Comparison of ENCODE assay signal across 21 mouse cellular contexts in the genomic region with DNA sequence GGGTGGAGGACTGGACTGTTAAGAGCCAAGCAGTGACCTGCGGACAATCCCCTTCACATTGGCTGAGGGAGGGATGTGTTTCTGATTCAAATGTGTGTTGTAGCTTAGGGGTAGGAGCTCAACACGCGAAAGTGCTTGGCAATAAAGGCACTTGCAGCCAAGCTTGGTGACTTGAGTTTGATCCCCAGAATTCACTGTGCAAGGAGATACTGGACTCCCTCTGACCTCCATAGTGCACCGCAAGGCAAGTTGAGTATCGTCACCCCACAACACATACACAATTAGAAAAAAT. TPM values are rescaled to one million over a fixed set of nuclear protein-coding genes. Genes with fewer than 3 reads are reported as not detected.
A peak's percentile ranks its signal among the peaks of the same experiment; 100 is the strongest.
DNase-seq lines count a peak whose midpoint lies in the region; ATAC-seq and TF ChIP-seq lines count a peak whose summit lies in the region.
"Had no signal": no experiment of that assay in that cellular context is flagged by ENCODE, and none has a peak within 500 bp of the region (broad histone marks: within the 10 kb centered on the region; RNA-seq: fewer than 3 reads in every experiment).

No protein-coding gene starts in this region.

- no peak for TF ChIP-seq CTCF in hindbrain, postnatal 0 days (IDR thresholded peaks at IDR 0.05; ENCODE audit: low read depth)

- H3K27me3 ChIP-seq in hindbrain, embryonic 11.5 days (ENCODE audit: control insufficient read depth, insufficient read depth, low read length), result peaks cover 53% of the 10 kb centered on the region
- H3K27me3 ChIP-seq in hindbrain, postnatal 0 days (ENCODE audit: insufficient read depth, low read length), result peaks cover 52% of the 10 kb centered on the region
- peaks cover 84% of the 10 kb centered on the region for H3K27me3 ChIP-seq in neural tube, embryonic 15.5 days (replicated peaks)
- H3K27me3 ChIP-seq in embryonic facial prominence, embryonic 10.5 days (replicated peaks; ENCODE audit: low read depth, poor library complexity, severe bottlenecking), result peaks cover 98% of the 10 kb centered on the region
- H3K27me3 ChIP-seq: CH12.LX had no signal

- ATAC-seq in hindbrain, embryonic 11.5 days (ENCODE audit: low FRiP score), result no peak
- ATAC-seq in hindbrain, postnatal 0 days, result no peak
- ATAC-seq in neural tube, embryonic 15.5 days (ENCODE audit: low FRiP score), result no peak
- ATAC-seq: forebrain, embryonic 15.5 days; intestine, postnatal 0 days had no signal

- H3K4me3 ChIP-seq in hindbrain, embryonic 11.5 days (ENCODE audit: low read depth, low read length), result no peak overlapping the region
- no peak overlapping the region for H3K4me3 ChIP-seq in hindbrain, postnatal 0 days (ENCODE audit: low read length)
- no peak overlapping the region for H3K4me3 ChIP-seq in neural tube, embryonic 15.5 days (replicated peaks)
- H3K4me3 ChIP-seq in embryonic facial prominence, embryonic 10.5 days, result no peak overlapping the region
- H3K4me3 ChIP-seq: embryonic facial prominence, embryonic 12.5 days; forebrain, embryonic 15.5 days; heart, adult 2 months; heart, embryonic 15.5 days; hindbrain, embryonic 10.5 days had no signal

- no peak overlapping the region for H3K4me2 ChIP-seq in hindbrain, embryonic 11.5 days (replicated peaks; ENCODE audit: low read depth, low read length)
- no peak overlapping the region for H3K4me2 ChIP-seq in hindbrain, postnatal 0 days (ENCODE audit: low read depth, low read length)
- H3K4me2 ChIP-seq in neural tube, embryonic 15.5 days, result no peak overlapping the region
- H3K4me2 ChIP-seq: embryonic facial prominence, embryonic 12.5 days; forebrain, embryonic 15.5 days; heart, embryonic 11.5 days; heart, embryonic 15.5 days had no signal

- H3K36me3 ChIP-seq in hindbrain, embryonic 11.5 days (ENCODE audit: control insufficient read depth, insufficient read depth, low read length), result no peaks in the 10 kb centered on the region
- H3K36me3 ChIP-seq in hindbrain, postnatal 0 days (ENCODE audit: insufficient read depth, low read length), result no peaks in the 10 kb centered on the region
- no peaks in the 10 kb centered on the region for H3K36me3 ChIP-seq in neural tube, embryonic 15.5 days
- H3K36me3 ChIP-seq in embryonic facial prominence, embryonic 10.5 days (replicated peaks), result no peaks in the 10 kb centered on the region
- H3K36me3 ChIP-seq: embryonic facial prominence, embryonic 12.5 days; forebrain, embryonic 15.5 days; heart, embryonic 15.5 days; hindbrain, embryonic 10.5 days had no signal

- intact Hi-C loops in gastrocnemius, postnatal 36 days (cut with DNase I), result no loop called here
- intact Hi-C loops in heart, postnatal 10 days (cut with DNase I), result no loop called here

- 46% methylated on average over 5 of the region's 5 CpGs for WGBS in hindbrain, embryonic 11.5 days
- 46% methylated on average over 5 of the region's 5 CpGs for WGBS in hindbrain, postnatal 0 days
- 47% methylated on average over 5 of the region's 5 CpGs for WGBS in neural tube, embryonic 15.5 days
- WGBS in embryonic facial prominence, embryonic 10.5 days, result 39% methylated on average over 5 of the region's 5 CpGs

- peak; percentile 60 for DNase-seq in hindbrain, embryonic 11.5 days (ENCODE audit: low spot score)
- DNase-seq in hindbrain, postnatal 0 days (ENCODE audit: low spot score), result no peak
- DNase-seq in neural tube, embryonic 10.5 days (ENCODE audit: extremely low spot score, low spot score), result peak; percentile 36
- peak; percentile 36 for DNase-seq in embryonic facial prominence, embryonic 10.5 days (ENCODE audit: low spot score)
- no peak for DNase-seq in gastrocnemius, postnatal 36 days
- no peak for DNase-seq in heart, postnatal 10 days
- DNase-seq: adrenal gland, adult 2 months; adrenal gland, postnatal 36 days; cerebellum, adult 11 months; cerebellum, adult 8-10 months; cerebellum, postnatal 14 days; heart, adult 2 months had no signal

- no peaks in the 10 kb centered on the region for H3K9me3 ChIP-seq in hindbrain, embryonic 11.5 days (ENCODE audit: control insufficient read depth, low read length)
- H3K9me3 ChIP-seq in hindbrain, postnatal 0 days (ENCODE audit: low read length), result no peaks in the 10 kb centered on the region
- no peaks in the 10 kb centered on the region for H3K9me3 ChIP-seq in neural tube, embryonic 15.5 days (replicated peaks)
- no peaks in the 10 kb centered on the region for H3K9me3 ChIP-seq in embryonic facial prominence, embryonic 10.5 days
- H3K9me3 ChIP-seq: embryonic facial prominence, embryonic 12.5 days; forebrain, embryonic 15.5 days; heart, embryonic 15.5 days; hindbrain, embryonic 10.5 days had no signal

- H3K4me1 ChIP-seq in hindbrain, embryonic 11.5 days (replicated peaks; ENCODE audit: control insufficient read depth, insufficient read depth, low read length), result 0 out of 2 replicates have a peak, but pooled peaks cover 4% of the 10 kb centered on the region
- H3K4me1 ChIP-seq in hindbrain, postnatal 0 days (ENCODE audit: insufficient read depth, low read length), result no peaks in the 10 kb centered on the region
- peaks cover 8% of the 10 kb centered on the region for H3K4me1 ChIP-seq in neural tube, embryonic 15.5 days
- H3K4me1 ChIP-seq in embryonic facial prominence, embryonic 10.5 days, result peaks cover 12% of the 10 kb centered on the region
- H3K4me1 ChIP-seq: heart, embryonic 15.5 days had no signal

- H3K9ac ChIP-seq in hindbrain, embryonic 11.5 days (ENCODE audit: low read depth, low read length), result no peak overlapping the region
- no peak overlapping the region for H3K9ac ChIP-seq in hindbrain, postnatal 0 days (replicated peaks; ENCODE audit: low read length)
- H3K9ac ChIP-seq in neural tube, embryonic 15.5 days (replicated peaks), result no peak overlapping the region
- H3K9ac ChIP-seq: embryonic facial prominence, embryonic 12.5 days; forebrain, embryonic 15.5 days; heart, embryonic 15.5 days had no signal

- H3K27ac ChIP-seq in hindbrain, embryonic 11.5 days (ENCODE audit: low read depth, low read length), result no peak overlapping the region
- H3K27ac ChIP-seq in hindbrain, postnatal 0 days, result no peak overlapping the region
- no peak overlapping the region for H3K27ac ChIP-seq in neural tube, embryonic 15.5 days (replicated peaks)
- H3K27ac ChIP-seq in embryonic facial prominence, embryonic 10.5 days (replicated peaks), result no peak overlapping the region
- H3K27ac ChIP-seq: embryonic facial prominence, embryonic 12.5 days; forebrain, embryonic 15.5 days; heart, adult 2 months; heart, embryonic 15.5 days; hindbrain, embryonic 10.5 days had no signal

RNA-seq across cellular contexts. Expression of gene Zdbf2, which starts 12.4 kb away (rescaled TPM):
- polyA plus RNA-seq in hindbrain, embryonic 11.5 days (2014; fragmentation: Nextera tagmentation; extraction: Ambion mirVana), result 16.1 and 24.7 TPM in 2 replicates
- total RNA-seq in hindbrain, postnatal 0 days (2014; rRNA removed), result 17.4 and 30.5 TPM in 2 replicates
- 36.4 and 38.2 TPM in 2 replicates for polyA plus RNA-seq in hindbrain, postnatal 0 days (2015; fragmentation: Nextera tagmentation; extraction: Ambion mirVana)
- 24.8 and 31.3 TPM in 2 replicates for polyA plus RNA-seq in neural tube, embryonic 15.5 days (2015; fragmentation: Nextera tagmentation; extraction: Ambion mirVana)
- 18.8 and 21.0 TPM in 2 replicates for polyA plus RNA-seq in embryonic facial prominence, embryonic 10.5 days (2016; fragmentation: Nextera tagmentation; extraction: Ambion mirVana)
- 1 to 10 TPM; 2.1 to 2.2 TPM for total RNA-seq in gastrocnemius, postnatal 36 days (2021)
- total RNA-seq in heart, postnatal 10 days (2021), result 1 to 10 TPM; 1.6 TPM
- total RNA-seq: CH12.LX; common myeloid progenitor, adult 5-6 weeks had no signal

RNA-seq across cellular contexts. Expression of gene Gpr1, which starts 46.3 kb away (rescaled TPM):
- polyA plus RNA-seq in hindbrain, embryonic 11.5 days (2014; fragmentation: Nextera tagmentation; extraction: Ambion mirVana), result 0.08 and 0.27 TPM in 2 replicates
- 1.2 TPM in 1 of 2 replicates, not detected in the other for total RNA-seq in hindbrain, postnatal 0 days (2014; rRNA removed)
- polyA plus RNA-seq in hindbrain, postnatal 0 days (2015; fragmentation: Nextera tagmentation; extraction: Ambion mirVana), result 0.34 and 0.48 TPM in 2 replicates
- polyA plus RNA-seq in neural tube, embryonic 15.5 days (2015; fragmentation: Nextera tagmentation; extraction: Ambion mirVana), result 0.54 and 0.78 TPM in 2 replicates
- polyA plus RNA-seq in embryonic facial prominence, embryonic 10.5 days (2016; fragmentation: Nextera tagmentation; extraction: Ambion mirVana), result 0.10 and 0.12 TPM in 2 replicates
- under 1 TPM; 0.17 to 0.48 TPM for total RNA-seq in gastrocnemius, postnatal 36 days (2021)
- under 1 TPM; 0.22 to 0.35 TPM for total RNA-seq in heart, postnatal 10 days (2021)
- total RNA-seq: CH12.LX; common myeloid progenitor, adult 5-6 weeks had no signal
- polyA plus RNA-seq: heart, embryonic 11.5 days had no signal

Comparison
In these comparisons a context has a peak if more than half of its experiments do, and no peak if none do; other contexts are left out.
1. DNase-seq: peak in hindbrain, embryonic 11.5 days (single experiment), neural tube, embryonic 10.5 days (single experiment) and embryonic facial prominence, embryonic 10.5 days (single experiment); none in hindbrain, postnatal 0 days (single experiment), gastrocnemius, postnatal 36 days (0 of 2) and heart, postnatal 10 days (0 of 2).